Mouse (Mus musculus) frontal cortex, postnatal 10 days (tissue): ENCODE results near the gene Olfr1030.
"Not testable (repeated sequence)": the region's sequence is repeated elsewhere in the genome, so short reads cannot be mapped to it uniquely, and the experiment has no call there.

Source experiments
- DNase-seq, 2 experiments: peaks; one replicate each; pipeline ENCODE4 v3.0.0; 2022; ENCODE audit warnings: low spot score in 2 of 2, mixed read lengths in 1 of 2

Olfr1030 gene

GRCm38 (mm10) chr2:85978976-85979375, at the start of gene Olfr1030:
Olfr1030 (plus strand) TSS chr2:85979276.
- DNase-seq, result no peak

- no peak for DNase-seq
Measured at GRCm38 (mm10) chr2:85950137-85950536, 28.9 kb upstream of the Olfr1030 start, which contains the start of gene Olfr1028. Olfr1028 (plus strand) TSS chr2:85950437.

GRCm38 (mm10) chr2:85973595-85973994, 5.5 kb upstream of the Olfr1030 start, which contains the start of gene Olfr1029:
Olfr1029 (plus strand) TSS chr2:85973895.
- DNase-seq, result no peak

DNA sequence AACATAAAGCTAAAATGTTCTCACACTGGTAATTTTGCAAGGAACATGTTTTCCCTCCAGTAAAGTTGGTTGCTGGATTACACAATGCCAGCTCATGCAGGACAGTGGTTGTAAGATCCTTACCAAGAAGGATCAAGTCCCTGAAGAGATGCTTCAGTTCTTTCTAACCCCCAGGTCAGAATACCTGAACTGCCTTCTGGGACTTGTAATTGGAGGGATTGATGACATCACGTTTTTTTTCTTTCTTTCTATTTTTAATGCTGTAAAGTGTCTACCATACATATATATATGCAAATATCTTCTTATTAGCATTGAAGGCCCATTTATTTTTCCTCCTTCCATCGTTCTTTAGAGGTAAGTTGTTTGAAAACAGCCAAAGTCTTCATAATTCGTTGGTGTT, 10.9 kb downstream of the Olfr1030 start, which contains the start of gene Olfr1031:
Gene Olfr1031 (plus strand): TSS at position 301 of the 400 bp plus-strand sequence.
- DNase-seq, result no peak

DNA sequence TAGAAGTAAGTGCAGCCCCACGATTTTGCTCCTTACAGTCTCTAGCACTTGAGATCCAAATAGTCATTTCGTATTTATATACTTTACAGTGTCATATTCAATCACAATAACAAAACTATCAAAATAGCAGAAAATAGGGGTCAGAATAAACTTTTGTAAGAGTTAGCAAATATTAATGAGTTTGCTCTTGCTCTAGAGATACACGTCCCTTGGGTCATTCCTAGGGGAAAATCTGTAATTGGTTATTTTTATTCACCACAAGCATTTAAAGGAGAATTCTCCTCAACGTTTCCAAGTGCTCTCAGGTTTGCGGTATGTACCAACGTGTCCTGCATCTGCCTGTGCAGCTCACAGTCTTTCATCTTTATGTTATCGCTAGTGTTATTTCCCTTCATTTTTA, 26.2 kb downstream of the Olfr1030 start, which contains the start of gene Olfr1032:
Gene Olfr1032 (plus strand): TSS at position 301 of the 400 bp plus-strand sequence.
- no peak for DNase-seq

DNA sequence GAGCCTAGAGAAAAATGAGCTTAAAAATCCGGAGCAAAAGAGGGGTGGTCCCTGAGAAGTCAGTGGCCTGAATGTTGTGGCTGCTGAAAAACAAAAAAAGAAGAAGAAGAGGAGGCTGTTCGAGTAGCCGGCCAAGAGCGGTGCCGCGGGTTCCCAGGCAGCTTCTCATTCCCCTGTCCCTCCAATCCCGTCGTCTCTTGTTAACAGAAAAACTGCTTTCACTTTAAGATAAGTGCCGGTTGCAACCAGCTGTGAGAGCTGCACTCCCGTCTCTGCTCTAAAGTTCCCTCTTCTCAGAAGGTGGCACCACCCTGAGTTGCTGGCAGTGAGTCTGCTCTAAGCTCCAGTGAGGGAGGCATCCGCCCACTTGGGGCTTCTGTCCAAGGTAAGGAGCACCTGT, 41.3 kb downstream of the Olfr1030 start, which contains the start of gene Olfr1033:
Gene Olfr1033 (plus strand): TSS at position 228 of the 400 bp plus-strand sequence.
- not testable (repeated sequence) for DNase-seq

- DNase-seq, result not testable (repeated sequence)
Measured at GRCm38 (mm10) chr2:86021518-86021917, 42.4 kb downstream of the Olfr1030 start.
